Mouse (Mus musculus) embryonic fibroblast, embryonic 13.5 days (primary cell): ENCODE measurements around the gene Impdh1.

Experiments used
- CTCF ChIP-seq: IDR thresholded peaks from 2 replicates; pipeline ENCODE4 v1.5.1; 2011; ENCODE audit warnings: mild to moderate bottlenecking, control low read depth, low read length, moderate library complexity, borderline replicate concordance; ENCODE audit not compliant: insufficient read depth
- POLR2A ChIP-seq: IDR thresholded peaks from 2 replicates; pipeline ENCODE4 v1.6.1; 2011; ENCODE audit warnings: low read depth, mild to moderate bottlenecking, control low read depth, low read length, moderate library complexity

GRCm38 (mm10) chr6:29169675-29170062, 46.5 kb downstream of the Impdh1 start:
- TF ChIP-seq POLR2A (no peak), CTCF (no peak)
